Mouse (Mus musculus): ENCODE results near the gene Dolk. TPM values are rescaled to one million over a fixed set of nuclear protein-coding genes. Genes with fewer than 3 reads are reported as not detected.

The Dolk gene
- total RNA-seq, 2 experiments from 2014 or later: 25.8 to 28.8 TPM

- intact Hi-C loops (cut with DNase I): no loop called here
- peak; percentile 58 to 79 for DNase-seq (ENCODE audit: extremely low spot score in 1 of 2, low spot score in 2 of 2)
Observed at GRCm38 (mm10) chr2:30270134-30270533, 16.0 kb downstream of the Dolk start.

- intact Hi-C loops (cut with DNase I): loop anchor here (5.0 kb wide), 1 partner anchor 87 kb away; no protein-coding TSS in a partner anchor
- DNase-seq (ENCODE audit: extremely low spot score in 1 of 2, low spot score in 2 of 2): no peak
Observed at GRCm38 (mm10) chr2:30269241-30269990, 16.7 kb downstream of the Dolk start.

- intact Hi-C loops (cut with DNase I): loop anchor here (5.0 kb wide), 1 partner anchor 86 kb away; no protein-coding TSS in a partner anchor
Observed at GRCm38 (mm10) chr2:30268371-30268770, 17.8 kb downstream of the Dolk start.

GRCm38 (mm10) chr2:30267466-30267865 is 18.7 kb downstream of the Dolk start:
- DNase-seq (ENCODE audit: extremely low spot score in 1 of 2, low spot score in 2 of 2): no peak
- intact Hi-C loops (cut with DNase I): loop anchor here (5.0 kb wide), 1 partner anchor 85 kb away; no protein-coding TSS in a partner anchor

More at GRCm38 (mm10) chr2:30268371-30268770, 17.8 kb downstream of the Dolk start:
- DNase-seq (ENCODE audit: extremely low spot score in 1 of 2, low spot score in 2 of 2): no peak

GRCm38 (mm10) chr2:30266392-30266941 is 19.7 kb downstream of the Dolk start:
- intact Hi-C loops (cut with DNase I): loop anchor here (5.0 kb wide), 1 partner anchor 84 kb away; no protein-coding TSS in a partner anchor
- DNase-seq (ENCODE audit: extremely low spot score in 1 of 2, low spot score in 2 of 2): peak in 1 of 2 experiments; percentile 67

- DNase-seq (ENCODE audit: extremely low spot score in 1 of 2, low spot score in 2 of 2): peak; percentile 68 to 71
- intact Hi-C loops (cut with DNase I): loop anchor here (5.0 kb wide), 1 partner anchor 84 kb away; no protein-coding TSS in a partner anchor
Observed at GRCm38 (mm10) chr2:30265767-30266253, 20.3 kb downstream of the Dolk start, which contains the start of gene Phyhd1. TSS of gene Phyhd1 (plus strand) at chr2:30266203.

- no peak for DNase-seq (ENCODE audit: extremely low spot score in 1 of 2, low spot score in 2 of 2)
- intact Hi-C loops (cut with DNase I): loop anchor here (5.0 kb wide), 1 partner anchor 83 kb away; no protein-coding TSS in a partner anchor
Observed at GRCm38 (mm10) chr2:30264671-30265519, 21.2 kb downstream of the Dolk start.

GRCm38 (mm10) chr2:30263811-30264210 is 22.3 kb downstream of the Dolk start:
- intact Hi-C loops (cut with DNase I): no loop called here
- no peak for DNase-seq (ENCODE audit: extremely low spot score in 1 of 2, low spot score in 2 of 2)

GRCm38 (mm10) chr2:30262840-30263441 is 23.2 kb downstream of the Dolk start:
- DNase-seq (ENCODE audit: extremely low spot score in 1 of 2, low spot score in 2 of 2): peak; percentile 62 to 77

GRCm38 (mm10) chr2:30261921-30262839 is 24.0 kb downstream of the Dolk start:
- intact Hi-C loops (cut with DNase I): no loop called here
- no peak for DNase-seq (ENCODE audit: extremely low spot score in 1 of 2, low spot score in 2 of 2)

More at GRCm38 (mm10) chr2:30262840-30263441, 23.2 kb downstream of the Dolk start:
- intact Hi-C loops (cut with DNase I): no loop called here

- intact Hi-C loops (cut with DNase I): no loop called here
- no peak for DNase-seq (ENCODE audit: extremely low spot score in 1 of 2, low spot score in 2 of 2)
Observed at GRCm38 (mm10) chr2:30261064-30261736, 24.9 kb downstream of the Dolk start.

- intact Hi-C loops (cut with DNase I): no loop called here
- DNase-seq (ENCODE audit: extremely low spot score in 1 of 2, low spot score in 2 of 2): no peak
Observed at GRCm38 (mm10) chr2:30259131-30260064, 26.7 kb downstream of the Dolk start.

- intact Hi-C loops (cut with DNase I): no loop called here
- no peak for DNase-seq (ENCODE audit: extremely low spot score in 1 of 2, low spot score in 2 of 2)
Observed at GRCm38 (mm10) chr2:30258600-30258999, 27.5 kb downstream of the Dolk start.

- intact Hi-C loops (cut with DNase I): no loop called here
- DNase-seq (ENCODE audit: extremely low spot score in 1 of 2, low spot score in 2 of 2): no peak
Observed at GRCm38 (mm10) chr2:30257699-30258460, 28.3 kb downstream of the Dolk start.

- intact Hi-C loops (cut with DNase I): no loop called here
- DNase-seq (ENCODE audit: extremely low spot score in 1 of 2, low spot score in 2 of 2): no peak
Observed at GRCm38 (mm10) chr2:30256616-30257350, 29.4 kb downstream of the Dolk start.

Data from left cerebral cortex, postnatal 10 days (tissue).